Mouse (Mus musculus) frontal cortex, postnatal 36 days (tissue): ENCODE results near the gene Myo16.

Experiments
- DNase-seq, 2 experiments: peaks; one replicate each; pipeline ENCODE4 v3.0.0; 2022; ENCODE audit warnings: low spot score in 2 of 2

Myo16 gene

GRCm38 (mm10) chr8:10303992-10304391 is 150.3 kb downstream of the Myo16 start:
- DNase-seq, result no peak

GRCm38 (mm10) chr8:10304721-10305120 is 151.0 kb downstream of the Myo16 start:
- no peak for DNase-seq

GRCm38 (mm10) chr8:10307345-10307744 is 153.6 kb downstream of the Myo16 start:
- DNase-seq, result no peak

GRCm38 (mm10) chr8:10307770-10308476 is 154.2 kb downstream of the Myo16 start:
- DNase-seq, result peak; percentile 23 to 42

- no peak for DNase-seq
Measured at GRCm38 (mm10) chr8:10310470-10310869, 156.8 kb downstream of the Myo16 start.

DNA sequence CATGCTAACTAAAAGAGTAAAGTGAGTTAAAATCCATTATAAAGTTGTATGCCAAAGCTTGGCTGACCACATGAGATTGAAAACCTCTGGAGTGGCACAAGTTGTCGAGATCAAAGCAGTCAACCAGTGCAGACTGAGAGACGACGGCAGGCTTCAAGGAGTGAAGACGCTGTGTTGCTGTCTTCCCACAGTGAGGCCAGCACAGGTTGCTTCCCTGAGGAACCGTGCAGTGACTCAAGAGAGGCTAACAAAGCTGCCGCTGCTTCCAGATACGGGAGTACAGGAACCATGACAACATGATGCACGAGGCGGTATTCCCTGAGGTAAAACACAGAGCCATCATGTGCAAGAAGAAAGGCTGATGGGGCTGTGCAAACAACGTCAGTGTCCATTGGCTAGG is 158.6 kb downstream of the Myo16 start:
- no peak for DNase-seq

DNA sequence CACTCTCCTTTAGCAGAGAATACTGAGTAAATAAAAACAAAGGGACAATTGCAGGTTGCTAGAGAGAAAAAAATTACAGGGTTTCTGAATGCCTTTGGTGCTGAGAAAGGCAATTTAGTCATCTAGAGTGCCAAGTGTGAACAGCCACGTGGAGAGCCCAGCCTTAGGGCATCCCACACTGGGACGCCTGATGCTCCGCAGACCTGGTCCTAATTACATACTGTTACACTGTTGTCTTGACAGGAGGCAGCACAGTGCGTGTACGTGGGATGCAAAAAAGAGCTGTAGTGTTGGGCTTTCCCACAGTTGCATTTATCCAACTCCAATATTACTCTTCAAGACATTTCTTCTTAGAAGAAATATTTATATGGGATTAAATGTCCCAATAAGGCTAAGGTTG is 162.5 kb downstream of the Myo16 start:
- no peak for DNase-seq

- DNase-seq, result no peak
Measured at GRCm38 (mm10) chr8:10318103-10318502, 164.4 kb downstream of the Myo16 start.

DNA sequence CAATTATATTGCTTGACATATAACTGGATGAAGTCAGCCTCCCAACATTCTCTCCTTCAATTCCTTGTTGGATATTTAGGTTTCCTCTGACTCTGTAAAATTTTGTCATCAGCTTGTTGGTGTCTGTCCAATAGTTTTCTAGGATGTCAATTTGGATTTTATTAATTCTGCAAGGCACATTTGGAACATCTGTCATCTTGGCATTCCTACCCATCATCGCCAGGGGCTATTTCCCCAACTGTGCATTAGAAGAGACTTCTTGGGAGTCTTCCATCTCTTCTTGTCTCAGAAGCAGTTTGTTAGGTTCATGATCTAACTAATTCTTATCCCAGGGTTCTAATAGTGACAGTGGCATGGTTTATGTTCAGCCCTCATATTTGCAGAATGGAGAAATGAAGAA is 196.7 kb downstream of the Myo16 start:
- DNase-seq, result no peak

DNA sequence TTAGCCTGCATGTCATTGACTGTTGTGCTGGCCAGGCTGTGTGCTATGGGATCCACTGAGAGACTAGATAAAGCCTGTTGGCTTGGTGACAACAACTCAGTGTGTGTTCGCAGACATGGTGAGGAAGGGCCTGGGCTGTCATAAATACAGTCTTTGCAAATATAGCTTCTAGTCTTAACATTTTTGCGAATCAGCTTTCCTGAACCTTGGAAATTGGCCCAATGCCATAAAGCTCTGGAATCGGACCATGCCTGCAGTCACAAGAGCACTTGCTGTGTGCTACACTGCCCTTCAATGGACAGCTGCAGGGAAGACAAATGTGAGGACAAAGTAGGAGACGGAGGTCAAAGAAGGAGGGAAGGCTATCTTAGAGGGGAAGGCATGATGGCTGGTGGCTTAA is 205.0 kb downstream of the Myo16 start:
- DNase-seq, result no peak

DNA sequence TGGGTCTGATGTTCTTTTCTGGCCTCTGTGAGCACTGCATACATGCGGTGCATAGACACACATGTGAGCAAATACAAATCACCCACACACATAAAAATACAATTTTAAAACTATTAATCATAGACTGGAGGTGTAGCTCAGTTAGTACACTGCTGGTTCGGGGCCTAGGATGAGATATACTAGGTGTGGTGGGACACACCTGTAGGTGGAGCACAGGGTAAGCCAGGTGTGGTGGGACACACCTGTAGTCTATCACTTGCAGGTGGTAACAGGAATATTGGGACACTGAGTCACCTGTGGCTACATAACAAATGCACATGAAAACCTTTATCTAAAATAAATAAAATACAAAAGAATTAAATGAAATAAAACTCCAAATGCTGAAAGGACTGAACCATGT is 209.2 kb downstream of the Myo16 start:
- no peak for DNase-seq

GRCm38 (mm10) chr8:10363654-10364406 is 210.1 kb downstream of the Myo16 start:
- no peak for DNase-seq

GRCm38 (mm10) chr8:10366141-10366540 is 212.4 kb downstream of the Myo16 start:
- no peak for DNase-seq

DNA sequence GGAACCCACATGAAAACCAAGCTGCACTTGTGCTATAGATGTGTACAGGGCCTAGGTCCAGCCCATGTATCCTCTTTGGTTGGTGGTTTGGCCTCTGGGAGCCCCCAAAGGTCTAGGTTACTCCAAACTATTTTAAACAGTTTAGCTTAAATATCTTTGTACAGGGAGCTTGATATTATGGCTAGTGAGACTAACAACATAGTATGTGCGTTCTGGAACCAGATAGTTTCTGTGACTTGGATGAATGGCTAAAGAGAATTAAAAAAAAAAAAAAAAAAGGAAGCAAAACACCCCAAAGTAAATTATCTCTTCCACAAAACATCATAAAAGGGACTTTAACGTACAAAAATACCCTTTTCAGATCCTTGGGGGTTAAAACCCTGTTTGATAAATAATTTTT is 218.9 kb downstream of the Myo16 start:
- DNase-seq, result no peak

- DNase-seq, result no peak
Measured at GRCm38 (mm10) chr8:10387143-10387542, 233.4 kb downstream of the Myo16 start.

GRCm38 (mm10) chr8:10391096-10391683 is 237.5 kb downstream of the Myo16 start:
- DNase-seq, result no peak

DNA sequence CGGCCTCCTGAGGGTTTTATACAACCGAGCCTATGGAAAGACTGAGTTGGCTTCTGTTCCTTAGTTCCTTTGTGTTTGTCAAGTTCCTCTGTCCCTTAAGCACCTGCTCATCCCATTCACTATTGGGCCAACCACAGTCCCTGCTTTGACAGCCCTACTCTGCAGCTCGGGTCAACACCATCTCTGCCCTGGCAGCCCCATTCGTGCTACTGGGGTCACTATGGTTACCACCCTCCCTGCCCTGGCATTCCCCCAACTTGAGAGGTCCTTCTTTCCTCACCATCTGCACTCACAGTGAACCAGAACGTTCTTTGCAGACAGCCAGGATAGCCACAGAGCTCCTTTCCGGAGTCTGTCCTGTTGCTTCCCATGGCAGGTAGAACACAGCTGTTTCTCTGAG is 238.2 kb downstream of the Myo16 start:
- DNase-seq, result no peak

GRCm38 (mm10) chr8:10394506-10394905 is 240.8 kb downstream of the Myo16 start:
- no peak for DNase-seq

GRCm38 (mm10) chr8:10395146-10395545 is 241.4 kb downstream of the Myo16 start:
- no peak for DNase-seq

GRCm38 (mm10) chr8:10402606-10403005 is 248.9 kb downstream of the Myo16 start:
- DNase-seq, result peak in 1 of 2 experiments; percentile 71

GRCm38 (mm10) chr8:10405469-10405868 is 251.8 kb downstream of the Myo16 start:
- peak; percentile 33 to 52 for DNase-seq

DNA sequence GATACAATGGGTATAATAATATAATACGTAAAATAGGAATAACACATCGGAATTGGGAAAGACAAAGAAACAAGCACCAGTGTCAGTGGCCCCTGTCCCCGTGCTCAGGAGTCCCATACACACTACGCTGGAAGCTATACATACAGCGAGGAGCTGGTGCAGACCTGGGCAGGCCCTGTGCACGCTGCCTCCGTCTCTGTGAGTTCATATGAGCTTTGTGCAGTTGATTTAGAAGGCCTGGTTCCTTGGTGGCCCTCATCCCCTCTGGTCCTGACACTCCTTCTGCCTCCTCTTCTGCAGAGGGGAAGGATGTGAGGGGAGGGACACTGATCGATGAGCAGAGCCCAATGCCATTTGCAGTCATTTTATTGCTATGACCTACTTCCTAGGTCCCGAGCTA is 255.3 kb downstream of the Myo16 start:
- no peak for DNase-seq

GRCm38 (mm10) chr8:10411511-10411910 is 257.8 kb downstream of the Myo16 start:
- no peak for DNase-seq
